Mouse (Mus musculus): ENCODE data around the gene Foxp1. TPM values are rescaled to one million over a fixed set of nuclear protein-coding genes. Genes with fewer than 3 reads are reported as not detected.

Gene Foxp1
- polyA plus RNA-seq, 2 experiments = 7.9 to 10.6 TPM

- H3K4me3 ChIP-seq (ENCODE audit: insufficient read depth in 1 of 2, low read depth in 2 of 2, low read length in 2 of 2) = no peak overlapping the region
- H3K27ac ChIP-seq = no peak overlapping the region
- H3K36me3 ChIP-seq (replicated peaks; ENCODE audit: control insufficient read depth, insufficient read depth, low read depth) = no peaks in the 10 kb centered on the region
- DNase-seq (ENCODE audit: low read depth in 3 of 3, low spot score in 3 of 3) (no peak), ATAC-seq (ENCODE audit: insufficient read depth) (no peak)
- no peak overlapping the region for H3K4me2 ChIP-seq (ENCODE audit: low read depth)
- H3K9me3 ChIP-seq (ENCODE audit: control insufficient read depth, low read length) = no peaks in the 10 kb centered on the region
- H3K4me1 ChIP-seq (replicated peaks; ENCODE audit: control insufficient read depth in 2 of 2, insufficient read depth in 2 of 2, low read length in 1 of 2) = no peaks in the 10 kb centered on the region
- H3K9ac ChIP-seq (replicated peaks) = no peak overlapping the region
- TF ChIP-seq CTCF (IDR thresholded peaks at IDR 0.05; ENCODE audit: low read depth) (no peak), EP300 (IDR thresholded peaks at IDR 0.05; ENCODE audit: low read depth) (no peak)
- no peaks in the 10 kb centered on the region for H3K27me3 ChIP-seq (ENCODE audit: control insufficient read depth, insufficient read depth, low read length)
- 75% methylated on average over 12 of the region's 12 CpGs for WGBS (ENCODE audit: insufficient replicate concordance)
These were observed 126.8 kb downstream of the Foxp1 start for GRCm38 (mm10) chr6:99395745-99396144.

- H3K4me3 ChIP-seq (ENCODE audit: insufficient read depth in 1 of 2, low read depth in 2 of 2, low read length in 2 of 2) = no peak overlapping the region
- ATAC-seq (ENCODE audit: insufficient read depth) = no peak
- no peak for TF ChIP-seq CTCF (IDR thresholded peaks at IDR 0.05; ENCODE audit: low read depth)
- TF ChIP-seq EP300 (IDR thresholded peaks at IDR 0.05; ENCODE audit: low read depth) = no peak
- H3K27ac ChIP-seq = no peak overlapping the region
- H3K4me2 ChIP-seq (ENCODE audit: low read depth) = no peak overlapping the region
- no peaks in the 10 kb centered on the region for H3K9me3 ChIP-seq (ENCODE audit: control insufficient read depth, low read length)
- no peak overlapping the region for H3K9ac ChIP-seq (replicated peaks)
- no peaks in the 10 kb centered on the region for H3K27me3 ChIP-seq (ENCODE audit: control insufficient read depth, insufficient read depth, low read length)
- 42% methylated on average over 5 of the region's 5 CpGs for WGBS (ENCODE audit: insufficient replicate concordance)
- no peaks in the 10 kb centered on the region for H3K36me3 ChIP-seq (replicated peaks; ENCODE audit: control insufficient read depth, insufficient read depth, low read depth)
- H3K4me1 ChIP-seq (replicated peaks; ENCODE audit: control insufficient read depth in 2 of 2, insufficient read depth in 2 of 2, low read length in 1 of 2) = no peaks in the 10 kb centered on the region
- no peak for DNase-seq (ENCODE audit: low read depth in 3 of 3, low spot score in 3 of 3)
These were observed 127.7 kb downstream of the Foxp1 start for GRCm38 (mm10) chr6:99394801-99395200.

DNA sequence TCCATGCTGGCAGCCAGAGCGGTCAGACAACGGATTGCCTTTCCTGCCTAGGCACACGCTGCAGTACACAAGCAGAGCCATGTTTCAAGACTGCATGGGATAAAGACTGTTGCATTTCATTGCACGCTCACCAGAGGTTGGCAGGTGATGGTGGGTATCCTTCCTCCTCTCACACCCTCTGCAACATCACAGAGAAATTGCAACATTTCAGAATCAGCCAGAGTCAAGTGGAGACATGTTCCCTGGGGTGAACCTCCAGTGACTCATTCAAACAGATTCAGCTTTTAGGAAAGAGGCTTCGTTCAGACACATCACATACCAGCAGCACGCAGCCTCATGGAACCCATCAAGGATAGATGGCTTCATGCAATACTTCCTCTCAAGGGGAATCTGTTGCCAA lies 130.0 kb downstream of the Foxp1 start:
- Histone ChIP-seq H3K36me3 (replicated peaks; ENCODE audit: control insufficient read depth, insufficient read depth, low read depth) (no peaks in the 10 kb centered on the region), H3K4me2 (ENCODE audit: low read depth) (no peak overlapping the region), H3K4me3 (ENCODE audit: insufficient read depth in 1 of 2, low read depth in 2 of 2, low read length in 2 of 2) (no peak overlapping the region), H3K27ac (no peak overlapping the region), H3K27me3 (ENCODE audit: control insufficient read depth, insufficient read depth, low read length) (no peaks in the 10 kb centered on the region), H3K4me1 (replicated peaks; ENCODE audit: control insufficient read depth in 2 of 2, insufficient read depth in 2 of 2, low read length in 1 of 2) (peaks cover 2% of the 10 kb centered on the region in 2 experiments; a peak in 3 of 4 replicates), H3K9me3 (ENCODE audit: control insufficient read depth, low read length) (no peaks in the 10 kb centered on the region), H3K9ac (replicated peaks) (no peak overlapping the region)
- ATAC-seq (ENCODE audit: insufficient read depth) (no peak), DNase-seq (ENCODE audit: low read depth in 3 of 3, low spot score in 3 of 3) (peak in 1 of 3 experiments; percentile 9)
- 75% methylated on average over 6 of the region's 6 CpGs for WGBS (ENCODE audit: insufficient replicate concordance)
- TF ChIP-seq EP300 (IDR thresholded peaks at IDR 0.05; ENCODE audit: low read depth) (no peak), CTCF (IDR thresholded peaks at IDR 0.05; ENCODE audit: low read depth) (no peak)

DNA sequence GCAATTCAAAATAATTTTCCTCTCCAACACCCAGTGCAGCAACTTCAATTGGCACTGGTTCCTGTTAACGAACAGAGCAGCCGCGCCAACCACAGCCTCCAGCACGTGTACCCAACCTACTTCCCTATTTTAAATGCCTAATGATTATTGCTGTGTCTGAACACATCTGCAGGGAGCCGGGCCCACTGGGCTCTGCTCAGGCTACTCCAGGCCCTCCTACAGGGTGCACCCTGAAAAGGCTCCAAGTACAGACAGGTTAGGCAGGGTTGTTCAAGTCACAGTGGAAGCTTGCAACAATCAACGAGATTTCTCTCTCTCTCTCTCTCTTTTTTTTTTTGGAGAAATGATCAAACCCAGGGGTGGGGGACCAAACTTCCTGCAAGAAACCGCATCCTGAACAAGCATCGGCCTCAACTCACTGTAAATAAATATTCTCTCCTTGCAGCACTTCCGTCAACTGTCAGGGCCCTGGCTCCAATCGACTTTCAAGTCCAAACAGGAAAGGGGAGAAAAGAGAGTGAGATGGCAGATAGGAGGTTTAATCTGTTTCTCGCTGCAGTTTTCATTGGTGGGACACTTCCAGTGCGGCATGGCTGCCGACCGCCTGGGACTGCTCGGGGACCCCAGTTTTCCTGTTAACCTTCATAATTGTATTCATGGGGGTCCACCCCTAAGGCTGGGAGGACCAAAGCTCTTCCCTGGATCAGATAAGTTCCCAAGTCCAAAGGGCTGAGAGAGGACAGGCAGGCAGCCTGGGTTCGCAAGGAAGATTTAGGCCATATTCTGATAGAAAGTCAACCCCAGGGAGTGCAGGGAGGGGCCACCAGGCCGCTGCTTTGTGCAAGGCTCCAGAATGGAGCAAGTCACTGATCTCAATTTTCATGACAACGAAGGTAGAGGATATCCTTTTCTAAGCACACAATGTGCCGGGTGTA lies 133.5 kb downstream of the Foxp1 start:
- Histone ChIP-seq H3K27me3 (ENCODE audit: control insufficient read depth, insufficient read depth, low read length) (no peaks in the 10 kb centered on the region), H3K4me1 (replicated peaks; ENCODE audit: control insufficient read depth in 2 of 2, insufficient read depth in 2 of 2, low read length in 1 of 2) (peaks cover 2% of the 10 kb centered on the region in 2 experiments; a peak in 3 of 4 replicates), H3K9me3 (ENCODE audit: control insufficient read depth, low read length) (no peaks in the 10 kb centered on the region), H3K27ac (no peak overlapping the region), H3K4me3 (ENCODE audit: insufficient read depth in 1 of 2, low read depth in 2 of 2, low read length in 2 of 2) (no peak overlapping the region), H3K4me2 (ENCODE audit: low read depth) (no peak overlapping the region), H3K9ac (replicated peaks) (no peak overlapping the region), H3K36me3 (replicated peaks; ENCODE audit: control insufficient read depth, insufficient read depth, low read depth) (no peaks in the 10 kb centered on the region)
- no peak for TF ChIP-seq CTCF (IDR thresholded peaks at IDR 0.05; ENCODE audit: low read depth)
- DNase-seq (ENCODE audit: low read depth in 3 of 3, low spot score in 3 of 3) (peak in 1 of 3 experiments; percentile 14), ATAC-seq (ENCODE audit: insufficient read depth) (peak; percentile 33; the same call in 1 of the 2 replicates)
- 21% methylated on average over 19 of the region's 19 CpGs for WGBS (ENCODE audit: insufficient replicate concordance)

DNA sequence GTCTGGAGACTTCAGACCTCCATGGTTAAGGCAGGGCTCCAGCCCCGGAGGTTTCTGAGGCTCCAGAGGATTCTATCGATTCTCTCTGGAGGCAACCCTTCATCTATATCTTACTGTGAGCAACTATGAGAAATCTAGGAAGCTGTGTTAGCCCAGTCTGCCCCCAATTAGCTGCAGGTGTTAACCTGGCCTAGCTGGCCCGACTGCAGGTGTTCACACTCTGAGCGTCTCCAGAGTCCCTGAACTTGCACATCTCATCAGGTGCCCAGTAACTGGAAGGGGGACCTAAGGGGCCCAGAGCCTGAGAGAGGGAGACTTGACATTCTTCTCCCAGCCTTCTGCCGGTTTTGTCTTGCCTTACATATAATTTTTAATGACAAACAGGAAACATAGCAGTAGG lies 134.5 kb downstream of the Foxp1 start:
- Histone ChIP-seq H3K27ac (no peak overlapping the region), H3K4me1 (replicated peaks; ENCODE audit: control insufficient read depth in 2 of 2, insufficient read depth in 2 of 2, low read length in 1 of 2) (peaks cover 2% of the 10 kb centered on the region in 2 experiments; a peak in 3 of 4 replicates), H3K36me3 (replicated peaks; ENCODE audit: control insufficient read depth, insufficient read depth, low read depth) (no peaks in the 10 kb centered on the region), H3K4me3 (ENCODE audit: insufficient read depth in 1 of 2, low read depth in 2 of 2, low read length in 2 of 2) (no peak overlapping the region), H3K9me3 (ENCODE audit: control insufficient read depth, low read length) (no peaks in the 10 kb centered on the region), H3K4me2 (ENCODE audit: low read depth) (no peak overlapping the region), H3K9ac (replicated peaks) (no peak overlapping the region), H3K27me3 (ENCODE audit: control insufficient read depth, insufficient read depth, low read length) (no peaks in the 10 kb centered on the region)
- TF ChIP-seq CTCF (IDR thresholded peaks at IDR 0.05; ENCODE audit: low read depth) = no peak
- TF ChIP-seq EP300 (IDR thresholded peaks at IDR 0.05; ENCODE audit: low read depth) = no peak
- DNase-seq (ENCODE audit: low read depth in 3 of 3, low spot score in 3 of 3) (no peak), ATAC-seq (ENCODE audit: insufficient read depth) (no peak)
- 32% methylated on average over 5 of the region's 5 CpGs for WGBS (ENCODE audit: insufficient replicate concordance)
